Mouse (Mus musculus) erythroid progenitor cell, adult 5-6 weeks (primary cell): Measurements from ENCODE around the gene Alyref. TPM values are rescaled to one million over a fixed set of nuclear protein-coding genes. Genes with fewer than 3 reads are reported as not detected.
"Not testable (repeated sequence)": the region's sequence is repeated elsewhere in the genome, so short reads cannot be mapped to it uniquely, and the experiment has no call there.

ENCODE experiments used
- ATAC-seq: replicated peaks from 2 replicates; pipeline ENCODE4 v1.8.0; 2016; ENCODE audit warnings: moderate number of reproducible peaks, mild to moderate bottlenecking, moderate TSS enrichment, inconsistent platforms; ENCODE audit not compliant: poor library complexity, low FRiP score, severe bottlenecking
- total RNA-seq, 2 experiments: library from RNA; stranded (forward) in 1 of 2; stranded (reverse) in 1 of 2; fragments of 150-400 nt in 1 of 2; fragments of 186-747, 209-891 nt in 1 of 2; gene quantifications; 2 replicates each; pipeline versions ENCODE4 v1.2.3 to v1.2.4; 2015 to 2017; ENCODE audit warnings: low replicate concordance in 2 of 2

Alyref gene
- total RNA-seq, 2 experiments from 2014 or later = 72.9 to 142 TPM

DNA sequence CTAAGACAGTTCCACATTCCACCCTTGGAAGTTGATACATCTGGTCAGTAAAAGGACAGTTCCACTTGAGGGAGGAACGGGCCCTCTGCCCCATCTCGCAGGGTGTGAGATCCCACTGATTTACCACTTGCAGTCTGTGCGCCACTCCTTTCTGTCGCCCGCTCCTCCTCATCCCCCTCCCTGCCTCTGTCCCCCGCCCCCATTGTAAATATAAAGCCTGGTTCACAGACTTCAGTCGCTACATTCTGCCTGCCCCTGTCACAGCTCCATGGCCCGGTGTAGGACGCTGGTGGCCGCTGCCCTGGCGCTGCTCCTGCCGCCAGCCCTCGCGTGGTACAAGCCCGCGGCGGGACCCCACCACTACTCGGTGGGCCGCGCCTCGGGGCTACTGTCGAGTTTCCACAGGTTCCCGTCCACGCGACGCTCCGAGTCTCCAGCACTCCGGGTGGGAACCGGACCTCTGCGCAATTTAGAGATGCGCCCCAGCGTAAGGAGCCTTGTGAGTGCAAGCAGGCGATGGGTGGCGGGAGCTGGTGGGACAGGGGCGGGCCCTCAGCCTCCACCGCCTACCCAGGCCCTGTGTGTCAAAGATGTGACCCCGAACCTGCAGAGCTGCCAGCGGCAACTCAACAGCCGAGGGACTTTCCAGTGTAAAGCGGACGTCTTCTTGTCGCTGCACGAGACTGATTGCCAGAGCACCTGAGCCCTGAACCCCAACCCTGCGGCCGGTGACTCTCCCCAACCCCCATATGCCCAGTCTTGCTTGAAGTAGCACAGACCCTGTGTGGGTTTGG is 10.3 kb upstream of the Alyref start, which contains the start of gene Npb:
TSS of gene Npb (plus strand) at position 237 of the 794 bp plus-strand sequence.
- no peak for ATAC-seq

DNA sequence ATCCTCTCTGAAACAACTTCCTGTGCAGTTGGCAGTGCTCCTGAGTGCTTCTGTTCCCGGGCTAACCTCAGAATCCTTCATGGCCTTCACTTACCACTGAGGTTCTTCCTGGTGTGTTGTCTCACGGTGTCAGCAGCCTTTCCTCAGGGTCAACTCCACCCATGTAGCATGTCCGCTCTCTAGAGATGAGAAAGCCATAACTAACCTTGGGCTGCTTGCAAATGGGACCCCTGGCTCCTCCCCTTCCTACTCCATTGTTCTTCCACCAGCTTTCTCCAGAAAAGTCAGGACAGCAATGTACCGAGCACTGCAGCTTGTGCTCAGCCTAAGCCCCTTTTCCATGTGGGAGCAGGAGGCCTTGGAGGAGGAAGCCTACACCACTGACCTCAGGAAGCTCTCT is 8.6 kb upstream of the Alyref start:
- no peak for ATAC-seq

GRCm38 (mm10) chr11:120605667-120606066 is 7.5 kb upstream of the Alyref start:
- ATAC-seq = no peak

DNA sequence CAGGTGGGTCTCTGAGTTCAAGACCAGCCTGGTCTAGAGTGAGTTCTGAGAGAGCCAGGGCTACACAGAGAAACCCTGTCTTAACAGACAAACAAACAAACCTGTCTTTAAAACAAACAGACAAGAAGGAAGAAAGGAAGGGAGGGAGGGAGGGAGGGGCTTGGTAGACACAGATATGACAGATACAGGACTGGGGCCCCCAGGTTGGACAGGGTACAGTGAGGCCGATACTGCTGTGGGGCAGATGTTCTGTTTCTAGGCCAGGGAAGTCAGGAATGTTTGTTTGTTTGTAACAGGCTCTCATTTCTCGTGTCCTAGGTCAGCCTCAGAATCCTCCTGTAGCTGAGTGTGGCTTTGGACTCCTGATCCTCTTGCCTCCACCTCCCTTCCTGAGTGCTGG is 5.4 kb upstream of the Alyref start:
- ATAC-seq = no peak

DNA sequence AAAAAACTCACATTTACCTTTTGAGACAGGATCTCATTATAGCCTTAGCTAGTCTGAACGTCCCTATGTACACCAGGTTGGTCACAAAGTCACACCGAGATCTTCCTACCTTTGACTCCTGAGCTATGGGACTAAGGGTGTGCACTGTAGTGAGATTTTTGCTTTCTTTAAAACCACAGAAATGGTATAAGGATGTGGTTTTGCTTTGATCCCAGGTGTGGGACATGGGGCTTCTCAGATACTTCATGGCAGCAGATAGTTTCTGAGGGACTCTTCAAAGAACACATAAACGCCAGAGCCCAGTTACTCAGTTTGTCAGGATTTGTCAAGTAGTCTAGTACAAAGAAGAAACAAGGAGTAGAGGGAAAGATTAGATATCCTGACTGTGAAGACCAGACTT is 2.6 kb upstream of the Alyref start:
- ATAC-seq = no peak

DNA sequence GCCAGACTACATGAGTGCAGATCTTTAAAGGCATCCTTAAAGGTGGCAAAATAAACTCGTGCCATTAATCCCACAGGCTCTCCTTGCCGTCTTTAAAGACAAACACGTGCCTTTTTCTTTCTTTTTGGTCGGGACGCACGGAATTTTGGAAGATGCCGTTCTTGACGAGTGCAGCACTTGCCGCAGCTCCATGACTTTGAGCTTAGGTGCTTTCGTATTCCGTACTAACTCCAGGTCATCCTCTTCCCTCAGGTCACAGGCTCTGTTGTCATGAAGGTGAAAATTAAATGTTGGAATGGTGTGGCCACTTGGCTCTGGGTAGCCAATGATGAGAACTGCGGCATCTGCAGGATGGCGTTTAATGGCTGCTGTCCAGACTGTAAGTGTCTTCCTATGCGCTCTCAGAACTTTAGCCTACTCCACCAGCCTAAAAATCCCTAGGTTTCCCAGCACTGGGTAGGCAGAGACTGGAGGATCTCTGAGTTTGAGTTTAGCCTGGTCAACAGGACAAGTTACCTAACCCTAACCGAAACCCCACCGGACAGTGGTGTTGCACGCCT is 905 bp upstream of the Alyref start:
- ATAC-seq = peak; percentile 5; the same call in 1 of the 2 replicates

DNA sequence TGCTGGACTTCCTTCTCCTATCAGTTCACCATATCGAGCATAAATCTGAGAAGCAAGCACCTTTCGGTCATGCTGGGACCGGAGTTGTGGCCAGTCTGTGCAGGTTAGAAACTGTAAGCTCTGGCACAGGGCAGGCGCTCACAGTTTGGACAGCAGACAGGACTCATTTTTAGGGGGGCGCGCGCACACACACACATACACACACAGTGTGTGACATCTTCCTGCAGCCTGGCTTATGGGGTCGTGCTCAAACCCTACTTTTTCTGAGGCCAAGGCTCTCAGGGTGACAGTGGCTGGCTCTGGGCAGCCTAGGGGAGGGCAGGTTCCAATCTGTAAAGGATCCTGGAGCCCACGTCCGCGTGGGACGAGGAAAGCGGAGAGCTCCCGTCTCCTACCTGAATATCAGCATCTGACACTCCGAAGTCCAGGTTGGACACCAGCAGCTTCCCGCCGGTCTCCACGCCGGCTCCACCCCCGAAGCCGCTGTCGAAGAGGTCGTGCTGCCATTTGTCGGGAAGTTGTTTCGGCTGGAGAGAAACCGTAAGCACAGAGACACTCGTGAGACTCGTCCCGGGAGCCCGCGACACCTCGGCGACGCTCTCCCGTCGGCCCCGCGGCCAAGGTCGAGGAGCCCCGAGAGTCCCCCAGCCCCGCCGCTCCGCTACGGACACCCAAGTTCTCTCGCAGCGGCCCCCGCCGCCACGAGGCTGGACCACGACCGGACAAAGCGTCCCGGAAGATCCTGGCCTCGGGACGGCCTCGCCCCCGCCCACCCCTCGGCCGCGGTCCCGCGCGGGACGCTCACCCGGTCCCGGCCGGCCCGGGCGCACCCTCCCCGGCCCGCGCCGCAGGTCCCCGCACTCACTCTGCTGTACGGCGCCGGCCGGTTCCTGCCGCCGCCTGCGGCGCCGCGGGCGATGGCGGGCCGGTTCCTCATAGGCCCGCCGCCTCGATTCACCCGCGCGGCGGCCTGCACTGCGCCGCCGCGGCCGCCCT is 627 bp downstream of the Alyref start:
- ATAC-seq = 0 out of 2 replicates have a peak, but pooled peaks have one; percentile 12

GRCm38 (mm10) chr11:120588531-120588930 is 9.6 kb downstream of the Alyref start:
- ATAC-seq = no peak

- ATAC-seq = no peak
Observed at GRCm38 (mm10) chr11:120583937-120584336, 14.2 kb downstream of the Alyref start.

DNA sequence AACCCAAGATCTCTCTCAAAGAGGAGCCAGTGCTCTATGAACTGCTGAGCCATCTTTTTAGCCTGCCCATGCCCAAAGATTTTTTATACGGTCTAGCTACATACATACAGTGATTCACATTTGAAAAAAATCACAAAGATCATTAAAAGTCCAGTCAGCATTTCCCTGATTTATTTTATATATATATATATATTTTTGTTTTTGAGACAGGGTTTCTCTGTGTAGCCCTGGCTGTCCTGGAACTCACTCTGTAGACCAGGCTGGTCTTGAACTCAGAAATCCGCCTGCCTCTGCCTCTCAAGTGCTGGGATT is 15.2 kb downstream of the Alyref start:
- not testable (repeated sequence) for ATAC-seq

GRCm38 (mm10) chr11:120582268-120582981 is 15.7 kb downstream of the Alyref start:
- ATAC-seq = 0 out of 2 replicates have a peak, but pooled peaks have one; percentile 16

DNA sequence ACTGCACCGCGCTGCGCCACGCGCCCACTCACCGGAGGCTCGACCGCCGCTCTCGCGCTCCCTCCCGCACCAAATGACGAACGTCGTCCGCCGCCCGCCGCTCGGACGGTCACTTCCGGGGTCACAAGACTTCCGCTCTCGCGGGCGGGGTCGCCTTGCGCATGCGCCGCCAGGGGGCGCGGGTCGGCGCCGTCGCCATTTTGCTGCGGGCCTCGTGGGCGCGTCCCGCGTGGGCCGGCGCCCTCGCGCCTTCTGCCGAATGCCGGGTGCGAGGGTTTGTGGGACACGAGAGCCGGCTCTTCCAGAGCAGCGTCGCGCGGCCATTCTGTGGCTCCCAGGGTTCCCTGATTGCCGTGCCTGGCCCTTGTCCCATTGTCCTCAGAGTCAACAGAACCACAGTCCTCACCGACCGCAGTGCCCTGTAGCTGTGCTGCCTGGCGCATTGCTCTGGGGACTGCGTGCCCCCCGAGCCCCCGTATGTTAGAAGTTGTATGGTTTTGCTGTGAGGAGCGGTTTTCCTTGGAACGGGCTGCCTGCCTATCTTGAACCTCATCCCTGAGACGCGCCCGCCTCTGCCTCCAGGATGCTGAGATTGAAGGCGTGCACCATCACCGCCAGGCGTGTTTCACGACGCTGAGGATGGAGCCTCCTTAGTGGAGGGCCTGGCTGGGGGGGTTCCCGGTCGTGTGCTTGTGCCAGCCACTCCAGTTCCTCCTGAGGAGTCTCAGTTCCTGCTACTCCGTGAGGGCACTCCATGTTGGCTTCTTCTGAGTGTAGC is 16.5 kb downstream of the Alyref start, which contains the start of gene Arhgdia:
TSS of gene Arhgdia (minus strand) at position 135 of the 778 bp plus-strand sequence.
- ATAC-seq = peak; percentile 58

DNA sequence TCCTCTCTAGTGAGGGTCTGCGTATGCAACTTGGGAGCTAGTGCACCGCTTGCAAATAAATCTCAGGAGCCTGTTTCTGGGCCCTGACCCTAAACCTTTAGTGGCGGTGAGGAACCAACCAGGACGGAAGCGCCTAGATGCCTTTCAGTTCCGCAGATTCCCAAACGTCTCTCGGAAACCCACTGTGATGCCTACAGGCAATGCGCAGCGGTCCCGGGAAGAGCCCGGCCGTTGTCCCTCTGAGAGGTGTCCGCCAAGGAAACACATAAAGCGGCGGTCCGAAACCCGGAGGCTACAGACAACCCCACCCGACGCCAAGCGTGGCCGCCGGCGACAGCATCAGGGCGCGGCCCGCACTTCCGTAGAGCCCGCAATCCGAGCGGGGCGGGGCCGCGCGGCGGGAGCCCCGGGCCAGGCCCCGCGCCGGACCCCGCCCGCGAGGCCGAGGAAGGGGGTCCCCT is 17.3 kb downstream of the Alyref start:
- ATAC-seq = peak; percentile 67

DNA sequence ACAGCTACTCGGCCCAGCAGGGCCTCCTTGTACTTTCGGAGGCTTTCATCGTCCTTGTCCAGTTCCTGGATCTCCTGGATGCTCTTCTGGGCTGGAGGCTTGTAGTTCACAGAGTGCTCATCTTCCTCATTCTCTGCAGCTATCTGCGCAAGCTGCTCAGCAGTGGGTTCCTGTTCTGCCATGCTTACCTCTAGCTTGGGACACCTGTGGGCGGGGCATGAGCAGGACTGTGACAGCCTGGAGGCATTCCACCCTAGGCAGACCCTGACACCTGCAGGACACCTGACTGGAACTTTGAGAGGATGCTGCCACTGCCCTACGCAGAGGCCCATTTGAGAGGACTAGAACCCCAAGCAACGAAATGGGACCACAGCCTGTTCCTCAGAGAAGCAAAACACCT is 18.0 kb downstream of the Alyref start:
- ATAC-seq = 0 out of 2 replicates have a peak, but pooled peaks have one; percentile 15

DNA sequence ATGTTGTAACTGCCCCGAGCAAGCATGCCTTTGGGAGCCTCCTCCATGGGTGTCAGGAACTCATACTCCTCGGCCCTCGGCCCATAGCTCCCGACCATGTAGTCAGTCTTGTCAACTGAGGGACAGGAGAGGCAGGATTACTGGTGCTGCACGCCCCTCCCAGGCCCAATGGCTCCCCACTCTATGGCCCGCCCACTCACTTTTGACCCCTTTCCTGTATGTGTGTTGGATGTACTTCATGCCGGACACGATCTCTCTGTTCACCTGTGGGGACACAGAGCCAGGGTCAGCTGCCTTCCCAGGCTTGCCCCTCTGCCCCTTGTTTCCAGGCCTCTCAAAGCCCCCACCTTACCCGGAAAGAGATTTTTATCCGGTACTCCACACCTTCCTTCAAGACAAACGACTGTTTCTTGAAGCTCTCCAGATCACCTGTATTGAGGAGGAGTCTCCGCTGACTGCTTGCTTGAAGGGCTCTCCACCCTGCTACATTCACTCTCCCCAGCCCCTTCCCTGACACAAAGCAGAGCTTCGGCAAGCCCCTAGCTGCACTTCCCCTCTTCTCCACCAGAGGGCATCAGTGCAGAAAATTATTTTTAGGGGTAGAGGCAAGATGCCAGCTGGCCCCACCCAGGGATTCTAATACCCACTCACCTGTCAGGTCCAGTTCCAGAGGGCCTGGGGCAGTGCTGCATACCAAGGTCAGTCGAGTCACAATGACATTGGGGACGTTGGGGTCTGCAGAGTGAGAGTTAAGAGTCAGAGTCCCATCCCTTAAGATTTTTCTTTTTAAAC is 18.7 kb downstream of the Alyref start:
- ATAC-seq = peak; percentile 44; the same call in 1 of the 2 replicates

- no peak for ATAC-seq
Observed at GRCm38 (mm10) chr11:120578694-120579243, 19.4 kb downstream of the Alyref start.

DNA sequence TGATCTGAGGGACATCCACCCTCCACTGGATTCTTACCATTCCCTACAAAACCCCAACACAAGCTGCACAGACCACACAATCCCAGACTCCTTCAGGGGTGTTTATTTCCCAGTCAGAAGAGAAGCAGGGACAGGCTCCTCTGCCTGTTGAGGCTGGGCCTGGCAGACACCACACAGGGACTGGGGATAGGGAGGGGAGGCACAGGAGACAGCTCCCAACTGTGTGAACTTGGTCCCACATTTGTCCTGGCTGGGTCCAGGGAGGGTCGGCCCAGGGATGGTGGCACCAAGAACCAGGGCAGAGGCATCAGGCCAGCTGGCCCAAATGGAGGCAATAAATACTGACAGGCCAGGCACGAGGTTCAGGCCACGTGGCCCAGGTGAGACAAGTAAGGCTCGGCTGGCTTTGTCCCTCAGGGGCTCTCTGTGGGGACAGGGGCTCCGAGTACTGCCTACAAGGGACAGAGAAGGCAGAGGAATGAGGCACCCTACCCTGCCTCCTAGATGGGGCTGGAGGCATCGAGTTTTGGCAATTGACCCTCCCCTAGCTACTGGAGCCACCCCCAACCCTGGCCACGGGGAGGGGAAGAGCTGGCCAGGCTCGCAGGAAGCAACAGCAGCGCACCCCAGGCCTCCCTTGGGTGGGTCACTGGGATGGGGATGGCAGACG is 20.0 kb downstream of the Alyref start:
- no peak for ATAC-seq
